Mouse (Mus musculus): Measurements from ENCODE around the gene Ctps.

DNA sequence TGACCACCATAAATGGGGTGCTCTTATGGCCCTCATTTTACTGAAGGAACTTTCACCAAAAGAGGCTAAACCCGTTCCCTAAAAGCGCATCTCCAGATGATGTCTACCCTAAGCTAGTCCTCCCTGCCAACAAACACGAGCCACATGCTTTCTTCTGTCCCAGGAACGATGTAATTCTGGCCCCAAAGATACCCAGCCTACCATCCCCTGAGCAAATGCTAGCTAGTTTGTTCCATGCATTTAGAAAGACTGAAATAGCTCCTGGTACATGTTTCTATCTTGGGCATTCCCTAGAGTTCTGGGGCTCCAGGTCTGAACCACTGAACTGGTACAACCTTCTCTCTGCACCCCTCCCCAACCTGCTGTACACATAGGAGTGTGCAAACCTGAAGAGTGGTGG, 20.9 kb upstream of the Ctps start:
- TF ChIP-seq CTCF (IDR thresholded peaks at IDR 0.05) (no peak), EP300 (IDR thresholded peaks at IDR 0.05; ENCODE audit: insufficient read depth, low read depth, low read length) (no peak)

All from heart, adult 2 months (tissue).